Mouse (Mus musculus) heart, postnatal 0 days (tissue): ENCODE measurements at regions not wholly inside any gene's neighbourhood (a gene's known extent, or its start where the extent isn't known, plus 50 kb on each side); places are given as distances from the start of the nearest gene placed in this dataset.

Experiments
- CTCF ChIP-seq: IDR thresholded peaks from 2 replicates; pipeline ENCODE4 v1.5.1; 2016; ENCODE audit warnings: antibody characterized with exemption, control low read depth, low read depth
- EP300 ChIP-seq: IDR thresholded peaks from 2 replicates; pipeline ENCODE4 v1.6.1; 2016; ENCODE audit warnings: antibody characterized with exemption, low read depth

DNA sequence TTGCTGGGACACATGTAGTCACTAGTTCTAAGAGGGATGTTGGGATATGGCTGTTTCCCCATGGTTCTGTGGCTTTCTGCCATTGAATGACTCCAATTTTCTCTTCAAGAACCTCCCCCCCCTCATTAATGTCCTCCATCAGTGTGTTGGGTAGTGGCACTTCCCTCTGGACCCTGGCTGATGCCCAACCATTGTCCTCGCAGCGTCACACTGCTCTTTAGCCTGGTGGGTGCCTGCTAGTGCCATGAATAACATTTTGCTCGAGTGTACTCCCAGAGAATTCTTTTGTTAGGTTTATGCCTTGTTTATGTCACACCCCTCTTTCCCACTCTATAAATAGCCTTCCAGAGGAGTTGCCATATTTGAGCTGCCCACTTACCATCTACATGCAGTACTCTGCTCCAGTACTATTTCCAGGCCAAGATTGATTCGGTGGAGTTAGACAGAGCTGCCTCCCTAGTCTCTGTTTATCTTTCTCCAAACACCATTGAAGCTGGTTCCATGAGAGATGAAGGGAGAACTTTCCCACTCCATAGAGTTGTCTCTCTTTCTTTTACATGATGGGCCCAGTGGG lies 135.7 kb downstream of the Ttc32 start:
- TF ChIP-seq EP300 = no peak
- TF ChIP-seq CTCF = no peak
